Mouse (Mus musculus) urinary bladder, postnatal 36 days (tissue): Measurements from ENCODE around the gene Atad5.
"Not testable (repeated sequence)": the region's sequence is repeated elsewhere in the genome, so short reads cannot be mapped to it uniquely, and the experiment has no call there.

ENCODE experiments used
- DNase-seq, 2 experiments: peaks; one replicate each; pipeline ENCODE4 v3.0.0; 2022; ENCODE audit warnings: low spot score in 2 of 2, mixed read lengths in 1 of 2

Gene Atad5

DNA sequence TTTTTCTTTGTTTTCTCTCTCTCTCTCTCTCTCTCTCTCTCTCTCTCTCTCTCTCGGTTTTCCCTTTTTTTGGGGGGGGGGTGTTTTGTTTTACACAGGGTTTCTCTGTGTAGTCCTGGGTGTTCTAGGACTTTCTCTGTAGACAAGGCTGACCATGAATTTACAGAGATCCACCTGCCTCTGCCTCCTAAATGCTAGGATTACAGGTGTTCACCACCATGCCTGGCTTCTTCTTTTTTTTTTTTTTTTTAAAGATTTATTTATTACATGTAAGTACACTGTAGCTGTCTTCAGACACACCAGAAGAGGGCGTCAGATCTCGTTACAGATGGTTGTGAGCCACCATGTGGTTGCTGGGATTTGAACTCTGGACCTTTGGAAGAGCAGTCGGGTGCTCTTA lies 59.8 kb downstream of the Atad5 start:
- DNase-seq = not testable (repeated sequence)

DNA sequence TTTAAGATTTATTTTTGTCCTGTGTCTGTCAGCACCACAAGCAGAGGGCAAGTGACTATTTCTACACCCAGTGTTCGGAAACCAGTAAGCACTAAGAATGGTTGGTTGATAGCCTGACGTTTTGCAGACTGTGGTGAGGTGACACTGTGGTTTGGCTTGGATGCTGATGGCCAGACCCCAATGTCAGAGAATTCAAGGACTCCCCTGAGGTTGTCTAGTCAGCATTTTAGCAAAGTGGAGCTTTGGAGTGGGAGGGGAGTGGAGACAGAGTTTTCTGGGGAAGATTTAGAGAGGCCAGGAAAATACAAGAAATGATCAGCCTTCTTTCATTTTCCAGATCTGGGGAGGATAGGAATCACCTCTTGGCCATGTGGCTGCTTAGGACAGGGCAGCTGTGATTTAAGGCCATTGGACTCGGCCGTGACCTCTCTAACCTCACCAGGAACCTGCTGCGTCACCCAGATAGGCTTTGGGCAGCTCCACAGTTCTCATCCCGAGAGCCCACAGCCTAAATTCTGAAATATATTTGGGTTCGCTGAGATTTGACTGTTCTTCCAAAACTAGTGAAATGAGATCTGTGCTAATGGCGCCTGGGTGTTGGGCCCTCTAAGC lies 60.3 kb downstream of the Atad5 start:
- no peak for DNase-seq

DNA sequence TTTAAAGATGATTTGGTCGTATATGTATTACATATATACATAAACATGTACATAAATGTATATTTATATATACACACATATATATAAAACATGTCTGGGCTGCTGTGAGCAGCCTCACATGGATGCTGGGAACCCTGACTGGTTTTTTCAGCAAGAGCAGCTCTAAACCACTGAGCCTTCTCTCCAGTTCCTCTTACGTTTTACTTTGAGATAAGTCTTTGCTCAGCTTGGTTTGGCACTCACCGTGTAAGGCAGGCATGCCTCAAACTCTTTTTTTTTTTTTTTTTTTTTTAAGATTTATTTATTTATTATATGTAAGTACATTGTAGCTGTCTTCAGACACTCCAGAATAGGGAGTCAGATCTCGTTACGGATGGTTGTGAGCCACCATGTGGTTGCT lies 61.4 kb downstream of the Atad5 start:
- DNase-seq = no peak

DNA sequence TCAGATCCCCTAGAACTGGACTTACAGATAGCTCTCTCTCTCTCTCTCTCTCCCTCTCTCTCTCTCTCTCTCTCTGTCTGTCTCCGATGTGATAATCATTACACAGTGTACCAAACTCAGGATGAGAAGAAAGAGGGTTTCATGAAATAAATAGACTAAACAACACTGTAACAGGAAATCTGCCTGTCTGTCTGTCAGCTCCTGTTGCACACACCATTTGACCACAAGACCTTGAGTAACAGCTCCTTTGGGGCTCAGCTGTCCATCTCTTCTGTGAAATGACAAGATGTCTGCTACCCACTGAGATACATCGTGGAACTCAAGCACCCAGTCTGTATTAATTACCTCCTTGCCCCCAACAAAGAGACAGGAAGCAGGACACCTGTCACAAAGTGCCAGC lies 62.3 kb downstream of the Atad5 start:
- no peak for DNase-seq

DNA sequence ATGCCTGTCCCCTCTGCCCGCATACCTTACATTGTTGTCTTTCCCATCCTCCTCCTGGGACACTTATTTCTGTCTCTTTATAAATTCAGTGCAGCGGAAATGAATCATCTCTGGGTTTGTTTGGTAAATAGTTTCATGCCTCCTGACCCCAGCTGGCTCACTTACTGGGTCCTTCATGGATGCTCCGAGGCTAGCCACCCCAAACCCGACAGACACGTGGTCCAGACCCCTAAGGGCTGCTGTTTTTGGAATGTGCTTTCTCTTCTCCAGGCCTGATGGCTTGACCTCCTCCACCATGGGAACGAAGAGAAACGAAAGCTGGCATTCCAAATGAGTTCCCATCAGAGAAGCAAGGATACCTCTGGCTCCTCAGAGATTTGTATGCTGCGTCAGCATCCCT lies 63.2 kb downstream of the Atad5 start:
- DNase-seq = no peak

DNA sequence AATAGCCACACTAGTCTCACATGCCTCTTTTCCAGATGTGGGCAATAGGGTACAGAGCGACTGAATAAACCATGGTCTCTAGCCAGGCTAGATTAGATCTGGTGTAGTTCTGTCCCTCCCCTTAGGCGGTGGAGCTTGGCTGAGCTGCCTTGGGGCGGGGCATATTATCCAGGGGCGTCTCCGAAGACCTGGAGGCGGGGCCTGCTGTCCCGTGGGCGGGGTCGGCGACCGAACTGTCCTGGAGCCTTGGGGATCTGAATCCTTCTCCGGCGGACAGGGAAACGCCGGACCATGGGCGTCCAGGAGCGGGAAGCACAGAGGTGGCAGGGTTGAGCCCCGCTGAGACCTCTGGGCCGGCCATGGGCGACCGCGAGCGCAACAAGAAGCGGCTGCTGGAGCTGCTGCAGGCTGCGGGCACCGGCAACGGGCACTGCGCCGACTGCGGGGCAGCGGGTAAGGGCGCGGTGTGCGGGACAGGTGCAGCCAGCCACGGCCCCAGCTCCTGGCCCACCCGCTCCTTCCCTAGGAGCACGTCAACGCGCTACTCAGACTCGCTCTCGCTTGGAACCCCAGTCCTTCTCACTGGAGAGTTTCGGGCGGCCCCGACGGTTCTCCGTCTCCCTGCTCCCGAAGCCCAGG lies 64.8 kb downstream of the Atad5 start, which contains the start of gene Adap2:
Gene Adap2 (plus strand): TSS at position 249 of the 639 bp plus-strand sequence.
- peak; percentile 91 to 93 for DNase-seq

DNA sequence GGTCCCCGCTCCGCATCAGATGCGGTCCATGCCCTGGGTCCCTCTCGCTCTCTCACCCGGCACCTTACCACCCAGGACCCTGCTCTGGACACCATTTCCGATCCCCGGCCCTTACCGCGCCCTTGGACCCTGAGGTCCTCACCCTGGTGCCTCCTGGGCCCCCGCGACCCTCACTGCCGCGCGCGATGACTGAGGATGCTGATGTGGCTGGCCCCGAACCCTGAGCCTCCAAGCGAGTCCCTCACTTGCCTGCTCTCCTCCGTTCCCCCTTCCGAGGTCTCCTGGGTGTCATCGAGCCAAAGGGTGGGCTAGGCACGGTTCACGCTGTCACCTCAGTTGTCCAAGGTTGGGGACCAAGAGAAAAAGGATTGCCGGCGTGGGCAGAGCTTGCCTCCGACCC lies 65.3 kb downstream of the Atad5 start:
- DNase-seq = no peak

DNA sequence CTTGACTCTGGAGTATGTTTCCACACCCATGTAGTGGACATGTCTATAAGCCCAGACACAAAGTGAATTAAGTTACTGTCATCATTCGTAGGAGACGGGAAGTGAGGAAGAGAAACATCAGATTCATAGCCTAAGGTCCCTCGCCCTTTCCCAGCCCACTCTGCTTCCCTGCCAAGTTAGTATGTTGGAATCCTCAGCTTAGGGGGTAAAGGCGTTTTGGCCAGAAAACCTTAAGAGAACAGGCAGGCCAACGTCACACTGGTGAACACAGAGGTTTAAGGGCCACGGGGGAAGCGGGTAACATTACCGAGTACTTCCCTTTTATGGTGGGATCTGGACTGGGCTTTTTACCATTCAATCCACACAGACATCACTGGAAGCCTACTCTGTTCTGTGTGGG lies 66.3 kb downstream of the Atad5 start:
- DNase-seq = no peak

DNA sequence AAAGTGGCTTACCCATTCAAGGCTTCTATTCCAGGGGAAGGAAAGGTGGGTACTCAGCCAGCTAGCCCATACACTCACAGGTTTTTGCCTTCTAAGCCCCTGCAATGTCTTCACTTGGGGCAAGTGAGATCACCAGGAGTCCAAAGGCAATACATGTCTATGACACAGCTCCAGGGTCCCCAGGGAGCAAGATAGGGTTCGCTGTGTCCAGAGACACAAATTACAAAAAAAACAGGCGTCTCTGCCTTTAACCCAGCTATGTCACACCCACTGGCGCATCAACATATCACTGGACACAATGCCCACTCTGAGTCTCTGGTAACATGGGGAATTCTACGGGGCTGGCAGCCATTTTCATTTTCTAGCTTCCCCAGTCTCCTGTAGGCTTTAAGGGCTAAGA lies 66.8 kb downstream of the Atad5 start:
- DNase-seq = no peak

DNA sequence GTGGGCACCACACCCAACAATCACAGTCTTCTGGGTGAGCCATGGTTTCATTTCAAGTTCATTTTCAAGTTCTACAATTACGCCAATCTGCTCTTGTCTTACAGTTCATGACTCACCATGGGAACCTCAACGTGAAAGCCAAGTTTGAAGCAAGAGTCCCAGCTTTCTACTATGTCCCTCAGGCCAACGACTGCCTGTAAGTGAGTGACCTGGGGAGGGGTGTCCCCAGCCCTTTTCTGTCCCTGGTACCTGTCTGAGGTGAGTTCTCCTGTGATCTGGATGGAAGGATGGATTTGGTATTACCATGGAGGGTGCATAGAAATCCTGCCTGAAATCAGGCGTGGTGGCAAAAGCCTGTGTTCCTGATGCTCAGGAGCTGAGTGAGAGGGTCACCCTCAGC lies 67.6 kb downstream of the Atad5 start:
- DNase-seq = no peak

DNA sequence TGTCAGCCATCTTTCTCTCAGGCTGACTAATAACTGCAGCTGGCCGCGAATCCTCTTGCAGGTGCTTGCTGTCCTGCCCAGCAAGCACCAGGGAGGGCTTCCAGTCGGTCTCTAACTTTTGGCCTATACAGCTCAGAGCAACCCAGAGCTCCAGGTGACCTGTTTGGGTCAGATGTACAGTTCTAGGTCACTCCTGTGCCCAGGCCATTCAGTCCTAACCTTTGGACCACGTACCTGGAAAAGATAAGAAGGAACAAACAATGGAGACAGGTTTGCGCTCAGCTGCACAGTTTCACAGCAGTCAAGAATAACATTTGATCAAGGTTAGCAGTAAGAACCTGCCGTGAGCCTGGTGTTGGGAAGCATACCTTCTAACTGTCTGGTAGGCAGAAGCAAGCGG lies 69.8 kb downstream of the Atad5 start:
- DNase-seq = no peak

DNA sequence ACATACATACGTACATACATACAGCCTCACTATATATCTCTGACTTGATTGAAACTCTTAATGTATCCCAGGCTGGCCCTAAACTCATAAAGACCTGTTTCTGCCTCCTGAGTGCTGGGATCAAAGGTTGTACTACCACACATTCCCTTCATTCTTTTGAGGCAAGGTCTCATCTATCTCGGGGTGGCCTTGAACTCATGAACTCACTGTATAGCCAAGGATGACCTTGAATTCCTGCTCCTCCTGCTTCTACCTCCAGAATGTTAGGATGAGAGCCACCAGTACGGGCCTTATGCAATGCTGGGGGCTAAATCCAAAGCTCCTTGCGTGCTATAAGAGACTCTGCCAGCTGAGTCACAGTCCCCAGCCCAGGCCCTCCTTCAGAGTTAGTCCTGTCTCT lies 71.8 kb downstream of the Atad5 start:
- no peak for DNase-seq

DNA sequence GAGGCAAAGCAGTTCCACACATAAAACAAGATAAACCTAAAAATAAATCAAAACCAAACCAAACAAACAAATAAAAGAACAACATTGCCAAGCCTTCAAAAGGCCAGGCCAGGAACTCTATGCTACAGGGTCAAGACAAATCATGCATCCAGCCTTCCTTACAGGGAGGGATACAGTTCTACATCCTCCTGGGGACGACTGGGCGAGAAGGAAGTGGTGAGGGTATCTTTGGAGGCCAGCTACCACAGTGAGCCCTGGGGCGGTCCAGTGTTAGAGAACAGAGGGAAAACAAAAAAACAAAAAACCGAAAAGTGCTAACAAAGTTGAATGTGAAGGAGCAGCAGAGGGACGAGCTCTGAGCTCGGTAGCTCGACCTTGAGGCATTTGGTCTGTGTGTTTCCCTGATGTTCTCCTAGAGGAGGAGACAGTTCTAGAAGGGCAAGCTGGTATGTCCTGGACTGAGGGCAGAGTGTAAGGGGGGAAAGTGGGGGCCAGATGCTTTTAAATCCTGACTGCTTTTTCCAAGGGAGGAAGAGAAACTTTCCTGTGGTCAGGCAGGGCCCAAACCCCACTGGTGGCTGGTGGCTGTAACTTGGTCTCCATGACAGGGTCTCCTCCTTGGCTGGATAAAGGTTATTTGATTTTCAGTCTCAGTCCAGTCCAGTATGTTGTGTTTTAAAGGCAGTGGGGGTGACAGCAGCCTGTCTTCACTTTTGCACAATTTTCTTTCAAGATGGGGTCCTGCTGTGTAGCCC lies 74.3 kb downstream of the Atad5 start:
- no peak for DNase-seq

DNA sequence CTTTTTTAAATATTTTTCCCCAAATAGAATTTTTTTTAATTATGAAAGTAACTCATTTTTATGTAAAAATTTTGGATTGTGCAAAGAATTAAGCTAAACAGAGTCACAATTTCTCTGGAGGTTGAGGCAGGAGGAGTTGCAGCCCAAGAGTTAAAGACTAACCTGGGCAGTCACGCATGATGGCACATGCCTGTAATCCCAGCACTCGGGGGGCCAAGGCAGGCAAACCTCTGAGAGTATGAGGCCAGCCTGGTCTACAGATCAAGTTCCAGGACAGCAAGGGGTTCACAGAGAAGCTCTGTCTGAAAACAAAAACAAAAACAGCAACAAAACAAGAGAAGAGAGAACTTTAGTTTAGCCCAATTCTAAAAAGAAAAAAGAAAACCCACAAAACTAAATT lies 75.0 kb downstream of the Atad5 start:
- DNase-seq = no peak

DNA sequence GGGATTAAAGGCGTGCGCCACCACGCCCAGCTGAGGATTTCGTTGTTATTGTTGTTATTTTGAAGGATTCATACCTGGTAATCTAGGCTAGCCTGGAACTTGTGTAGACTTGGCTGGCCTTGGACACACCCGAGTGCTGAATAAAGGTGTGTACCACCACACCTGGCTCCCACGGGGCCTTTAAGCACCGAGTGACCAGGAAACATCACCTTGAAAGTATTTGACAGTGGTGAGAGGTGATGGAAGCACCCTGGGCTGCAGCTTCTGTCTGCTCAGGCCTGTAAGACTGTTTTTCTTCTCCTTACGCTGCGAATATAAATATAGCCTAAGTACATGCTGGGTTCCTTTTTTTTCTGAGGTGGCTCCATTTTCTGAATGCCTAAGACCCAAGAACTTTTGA lies 78.9 kb downstream of the Atad5 start:
- DNase-seq = no peak

DNA sequence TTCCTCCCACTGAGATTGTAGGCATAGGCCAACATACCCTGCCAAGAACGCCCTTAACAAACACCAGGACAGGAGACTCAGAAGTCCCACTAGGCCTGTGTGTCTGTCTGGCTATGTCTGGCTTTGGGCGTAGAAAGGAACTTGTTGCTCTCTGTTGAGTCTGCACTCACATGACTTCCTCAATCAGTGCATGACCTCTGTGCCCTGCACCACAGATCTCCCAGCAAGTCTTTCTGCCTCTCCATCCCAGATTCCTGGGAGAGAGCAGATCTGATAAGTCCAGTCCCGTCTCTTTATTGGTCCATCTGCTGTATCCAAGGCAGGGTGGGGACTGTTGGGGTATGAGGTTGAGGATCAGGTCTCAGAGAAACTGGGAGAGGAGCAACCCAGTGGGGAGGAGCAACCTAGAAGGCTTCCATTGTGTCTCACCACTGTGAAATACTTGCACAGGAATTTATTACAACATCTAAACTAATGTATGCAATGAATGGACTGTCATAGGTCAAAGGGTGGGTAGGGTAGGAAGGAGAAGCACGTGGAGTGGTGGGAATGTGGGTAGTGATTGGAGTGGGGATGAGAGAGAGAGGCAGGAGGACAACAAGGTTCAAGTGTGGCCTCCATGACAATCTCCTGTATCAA lies 79.5 kb downstream of the Atad5 start:
- DNase-seq = no peak

DNA sequence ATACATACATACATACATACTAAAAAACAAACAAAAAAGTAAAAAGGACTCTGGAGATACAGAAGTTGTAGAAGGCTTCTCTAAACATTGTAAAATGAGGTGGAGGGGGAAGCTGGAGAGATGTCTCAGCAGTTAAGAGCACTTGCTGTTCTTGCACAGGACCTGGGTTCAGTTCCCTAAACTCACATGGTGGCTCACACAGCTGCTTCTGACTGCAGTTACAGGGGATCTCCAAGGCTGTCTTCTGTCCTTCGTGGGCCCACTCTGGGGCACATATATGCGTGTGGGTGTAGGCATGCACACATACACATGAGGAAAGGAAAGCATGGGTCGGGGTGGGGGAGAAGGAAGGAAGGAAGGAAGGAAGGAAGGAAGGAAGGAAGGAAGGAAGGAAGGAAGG lies 80.4 kb downstream of the Atad5 start:
- no peak for DNase-seq

DNA sequence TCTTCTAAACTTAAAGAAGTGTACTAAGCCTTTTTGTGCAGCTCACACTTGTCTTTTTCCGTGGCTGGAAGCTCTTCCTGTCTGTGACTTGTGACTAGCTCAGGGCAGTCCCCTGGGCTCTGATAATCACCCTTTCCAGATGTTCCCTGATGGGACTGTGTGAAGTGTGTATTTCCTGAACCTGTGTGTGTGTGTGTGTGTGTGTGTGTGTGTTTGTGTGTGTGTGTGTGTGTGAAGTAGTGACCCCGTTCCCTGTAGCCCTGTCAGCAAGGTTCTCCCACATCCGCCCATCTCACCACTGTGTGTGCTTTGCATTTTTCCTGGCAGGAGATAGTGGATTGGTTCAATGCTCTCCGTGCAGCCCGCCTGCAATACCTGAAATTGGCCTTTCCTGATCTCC lies 81.2 kb downstream of the Atad5 start:
- no peak for DNase-seq

DNA sequence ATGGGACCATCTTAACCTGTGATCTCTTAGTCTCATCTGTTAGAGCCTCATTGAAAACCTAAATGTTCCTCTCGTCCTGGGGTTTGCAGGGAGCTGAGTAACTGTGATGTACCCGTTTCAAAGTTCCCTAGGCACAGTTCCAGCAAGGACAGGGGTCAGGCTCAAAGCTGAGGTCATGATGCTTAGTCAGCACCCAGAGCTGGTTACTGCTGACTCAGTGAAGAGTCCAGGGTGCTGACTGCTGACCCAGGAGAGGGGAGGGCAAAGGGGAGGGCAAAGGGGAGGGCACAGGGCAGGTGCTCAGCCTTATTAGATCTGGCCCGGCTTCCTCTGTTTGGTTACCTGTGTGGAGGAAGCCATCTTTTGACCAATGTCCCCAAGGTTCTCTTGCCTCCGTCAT lies 82.7 kb downstream of the Atad5 start:
- DNase-seq = no peak

DNA sequence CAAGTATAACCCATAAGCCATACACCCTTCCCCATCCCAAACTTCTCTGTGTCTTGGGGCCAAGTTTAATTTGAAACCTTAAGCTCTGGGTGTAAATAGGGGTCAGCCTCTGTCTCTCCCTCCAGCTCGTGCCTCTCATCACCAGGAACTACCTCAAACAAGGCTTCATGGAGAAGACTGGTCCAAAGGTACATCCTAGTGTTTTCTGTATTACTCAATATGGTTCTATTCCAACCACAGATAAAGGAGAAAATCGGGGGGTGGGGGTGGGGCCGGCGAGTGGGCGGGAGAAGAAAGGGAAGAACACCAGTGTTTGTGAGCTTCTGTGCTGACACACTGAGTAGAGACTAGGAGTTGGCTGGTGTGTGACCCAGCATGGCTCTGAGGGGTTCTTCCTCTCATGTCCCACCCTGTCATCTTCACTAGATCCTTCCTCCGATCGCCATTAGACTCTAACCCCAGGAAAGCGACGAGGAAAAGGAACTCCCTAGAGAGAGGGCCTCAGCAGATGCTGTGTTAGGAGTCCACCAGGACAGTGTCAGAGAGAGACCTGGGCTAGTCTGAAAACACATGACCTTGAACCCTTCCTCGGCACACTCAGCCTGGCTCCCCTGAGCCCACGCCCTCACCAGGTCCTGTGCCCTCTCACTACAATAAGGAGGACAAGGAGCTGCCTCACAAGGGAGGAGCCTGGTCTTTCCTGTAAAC lies 84.9 kb downstream of the Atad5 start:
- no peak for DNase-seq

DNA sequence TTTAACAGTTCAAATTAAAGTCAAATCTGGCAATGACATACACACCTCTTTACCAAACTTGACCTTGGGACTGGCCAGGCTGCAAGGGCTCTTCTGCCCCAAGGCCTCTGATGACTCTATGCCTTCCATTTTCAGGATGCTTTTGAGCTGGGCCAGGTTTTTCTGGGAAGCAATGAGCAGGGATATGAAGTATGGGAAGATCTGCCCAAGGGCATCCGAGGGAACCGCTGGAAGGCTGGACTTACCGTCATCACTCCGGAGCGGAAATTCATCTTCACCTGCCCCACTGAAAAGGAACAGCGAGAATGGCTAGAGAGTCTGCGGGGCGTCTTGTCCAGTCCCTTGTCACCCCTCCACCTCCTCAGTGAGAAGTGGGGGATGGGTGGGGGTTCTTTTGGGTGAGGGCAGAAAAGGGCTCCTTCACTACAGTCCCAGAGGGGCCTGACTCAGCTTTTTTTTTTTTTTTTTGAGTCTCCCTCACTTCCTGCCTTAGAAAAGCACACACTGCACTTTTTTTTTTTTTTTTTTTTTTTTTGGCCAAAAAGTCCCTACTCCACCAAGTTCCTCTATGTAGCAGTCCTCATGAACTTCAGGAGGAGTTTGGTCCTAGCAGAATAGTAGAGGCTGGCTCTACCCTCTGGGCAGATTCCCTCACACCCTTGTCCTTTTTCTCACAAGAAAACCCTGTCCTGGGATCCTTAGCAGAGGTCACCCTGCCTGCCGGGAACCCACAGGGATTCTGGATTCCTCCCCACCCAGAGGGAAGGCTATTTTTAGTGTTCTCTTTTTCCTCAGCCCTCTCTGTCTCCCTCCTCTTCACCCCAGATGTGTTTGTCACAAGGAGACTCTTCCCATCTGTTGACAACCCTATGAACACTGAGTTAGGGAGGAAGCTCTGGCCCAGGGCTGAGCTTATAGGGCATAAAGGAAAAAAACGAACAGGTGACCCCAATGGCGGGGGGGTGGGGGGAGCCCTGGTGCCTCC lies 88.0 kb downstream of the Atad5 start:
- no peak for DNase-seq
